Mouse (Mus musculus) heart, adult 2 months (tissue): ENCODE results near the gene Scamp4.

ENCODE experiments used
- EP300 ChIP-seq: fragments of 200-500 bp; IDR thresholded peaks from 2 replicates; pipeline ENCODE4 v1.6.1; 2011; ENCODE audit warnings: low read depth, low read length, control low read depth; ENCODE audit not compliant: insufficient read depth
- POLR2A ChIP-seq: fragments of 200-500 bp; IDR thresholded peaks from 2 replicates; pipeline ENCODE4 v1.6.1; 2011; ENCODE audit warnings: mild to moderate bottlenecking, low read depth, low read length, control low read depth; ENCODE audit not compliant: insufficient read depth

DNA sequence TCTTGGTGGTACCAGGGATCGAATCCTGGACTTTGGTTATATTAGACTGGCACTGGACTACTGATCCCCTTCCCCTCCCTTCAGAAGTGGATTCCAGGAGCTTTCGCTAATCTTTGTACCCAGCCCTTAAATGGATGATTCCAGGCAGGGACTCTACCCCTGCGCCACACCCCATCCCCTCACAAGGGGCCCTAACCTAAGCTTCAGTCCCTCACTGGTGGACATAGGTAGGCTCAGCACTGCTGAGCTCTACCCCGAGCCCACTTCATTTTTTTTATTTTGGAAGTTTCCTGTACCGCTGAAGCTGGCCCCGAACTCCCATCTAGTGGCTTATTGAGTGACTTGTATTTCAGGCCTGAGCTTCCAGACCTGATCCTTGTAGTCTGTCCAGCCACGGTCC is 692 bp downstream of the Scamp4 start:
- no peak for TF ChIP-seq POLR2A
- no peak for TF ChIP-seq EP300
